Mouse (Mus musculus): ENCODE measurements at regions not wholly inside any gene's neighbourhood (a gene's known extent, or its start where the extent isn't known, plus 50 kb on each side); places are given as distances from the start of the nearest gene placed in this dataset.

GRCm38 (mm10) chr13:71006117-71006516 lies 164.5 kb upstream of the Adamts16 start:
- TF ChIP-seq CTCF (IDR thresholded peaks at IDR 0.05; ENCODE audit: borderline replicate concordance, insufficient read depth, low read depth, low read length): peak; percentile 40; the same call in 1 of the 2 replicates
- no peak for TF ChIP-seq POLR2A (IDR thresholded peaks at IDR 0.05; ENCODE audit: borderline replicate concordance, insufficient read depth, low read length)
